Mouse (Mus musculus) midbrain, embryonic 12.5 days (tissue): Measurements from ENCODE around the gene Chaf1a. TPM values are rescaled to one million over a fixed set of nuclear protein-coding genes. Genes with fewer than 3 reads are reported as not detected.

Experiments
- ATAC-seq: fragments of 200-750 bp; cut with Nextera tagmentation; 2 replicates; pipeline ENCODE4 v1.8.0; 2017; ENCODE audit warnings: low read depth, moderate TSS enrichment, moderate library complexity; ENCODE audit not compliant: low FRiP score
- H3K27ac ChIP-seq: fragments of 300-500 bp; sonication (generic); replicated peaks from 2 replicates; pipeline ENCODE4 v1.5.1; 2016; ENCODE audit warnings: mild to moderate bottlenecking
- H3K27me3 ChIP-seq: fragments of 300-500 bp; sonication (generic); 2 replicates; pipeline ENCODE4 v1.6.1; 2016; ENCODE audit warnings: mild to moderate bottlenecking
- H3K36me3 ChIP-seq: fragments of 300-500 bp; sonication (generic); 2 replicates; pipeline ENCODE4 v1.6.1; 2016
- H3K4me1 ChIP-seq: fragments of 300-500 bp; sonication (generic); 2 replicates; pipeline ENCODE4 v1.6.1; 2016
- H3K4me2 ChIP-seq: fragments of 300-500 bp; sonication (generic); replicated peaks from 2 replicates; pipeline ENCODE4 v1.6.1; 2016; ENCODE audit warnings: mild to moderate bottlenecking, moderate library complexity
- H3K4me3 ChIP-seq: fragments of 300-500 bp; sonication (generic); 2 replicates; pipeline ENCODE4 v1.5.1; 2016; ENCODE audit warnings: mild to moderate bottlenecking
- H3K9ac ChIP-seq: fragments of 300-500 bp; sonication (generic); replicated peaks from 2 replicates; pipeline ENCODE4 v1.6.1; 2016; ENCODE audit warnings: mild to moderate bottlenecking, moderate library complexity
- H3K9me3 ChIP-seq: fragments of 300-500 bp; sonication (generic); 2 replicates; pipeline ENCODE4 v1.6.1; 2016; ENCODE audit warnings: mild to moderate bottlenecking
- WGBS: fragments of 180-500 bp; shearing (Covaris S2); methylation state at CpG from one replicate; pipeline ENCODE4 v1.1.7; 2016; 5-methylcytosine and 5-hydroxymethylcytosine counted together
- polyA plus RNA-seq: library from polyadenylated mRNA; unstranded; fragments of >200 nt; fragmentation: Nextera tagmentation; extraction: Ambion mirVana; gene quantifications from 2 replicates; pipeline ENCODE4 v1.2.1, GENCODE M21; 2016

Gene Chaf1a
- polyA plus RNA-seq, 1 experiment from 2014 or later, result 32.5 TPM

DNA sequence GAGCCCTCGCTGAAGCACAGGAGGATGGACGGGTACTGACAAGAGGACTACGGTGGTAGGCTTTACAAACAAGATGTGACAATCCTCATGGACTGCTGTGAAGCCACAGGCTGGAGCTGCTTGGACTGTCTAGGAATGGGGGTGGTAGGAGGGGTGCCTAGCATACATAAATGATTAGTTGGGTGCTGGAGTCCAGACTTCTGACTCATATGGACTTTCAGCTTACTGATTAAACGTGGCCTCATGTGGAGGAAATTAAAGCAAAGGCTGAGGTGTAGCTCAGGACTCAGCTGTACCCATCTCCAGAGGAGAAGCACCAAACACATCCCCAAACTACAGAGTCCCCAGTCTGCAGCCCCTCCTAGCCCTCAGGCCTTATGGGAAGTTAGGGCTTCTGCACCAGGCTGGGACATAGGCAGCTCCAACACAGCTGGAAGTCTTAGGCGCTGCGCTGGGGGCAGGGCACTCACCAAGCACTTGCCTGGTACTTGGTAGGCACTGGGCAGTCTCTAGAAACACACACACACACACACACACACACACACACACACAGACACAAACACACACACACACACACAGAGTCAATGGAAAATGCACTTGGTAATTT, 8.0 kb upstream of the Chaf1a start:
- no peak overlapping the region for H3K4me2 ChIP-seq
- peaks cover 25% of the 10 kb centered on the region for H3K4me1 ChIP-seq
- no peak for ATAC-seq
- WGBS, result 75% methylated on average over 6 of the region's 6 CpGs
- no peaks in the 10 kb centered on the region for H3K27me3 ChIP-seq
- H3K36me3 ChIP-seq, result peaks cover 40% of the 10 kb centered on the region
- no peak overlapping the region for H3K4me3 ChIP-seq
- H3K27ac ChIP-seq, result no peak overlapping the region
- H3K9ac ChIP-seq, result no peak overlapping the region
- no peaks in the 10 kb centered on the region for H3K9me3 ChIP-seq

DNA sequence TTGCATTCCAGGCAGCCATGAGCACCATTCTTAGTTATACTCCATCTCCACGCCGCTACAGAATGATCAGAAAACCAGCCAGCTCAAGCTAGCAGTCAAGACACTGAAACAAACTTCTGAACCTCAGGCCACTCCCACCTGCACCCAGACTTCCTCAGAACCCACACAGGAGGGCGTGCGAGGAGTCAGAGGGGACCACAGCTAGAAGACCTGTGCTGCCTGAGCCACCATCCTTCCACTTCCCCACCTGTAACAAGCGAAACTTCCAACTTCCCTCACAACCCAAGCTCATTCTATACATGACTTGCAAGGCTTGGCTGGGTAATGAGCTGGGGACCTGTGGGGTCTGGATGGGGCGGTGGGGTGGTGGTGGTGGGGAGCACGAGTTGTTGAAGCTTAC, 7.4 kb upstream of the Chaf1a start:
- no peak for ATAC-seq
- Histone ChIP-seq H3K9ac (0 out of 2 replicates have a peak overlapping the region, but pooled peaks have one; percentile 1), H3K27ac (no peak overlapping the region), H3K4me3 (no peak overlapping the region), H3K4me1 (peaks cover 26% of the 10 kb centered on the region), H3K36me3 (peaks cover 40% of the 10 kb centered on the region), H3K4me2 (no peak overlapping the region), H3K9me3 (no peaks in the 10 kb centered on the region), H3K27me3 (no peaks in the 10 kb centered on the region)
- 81% methylated on average over 7 of the region's 7 CpGs for WGBS

DNA sequence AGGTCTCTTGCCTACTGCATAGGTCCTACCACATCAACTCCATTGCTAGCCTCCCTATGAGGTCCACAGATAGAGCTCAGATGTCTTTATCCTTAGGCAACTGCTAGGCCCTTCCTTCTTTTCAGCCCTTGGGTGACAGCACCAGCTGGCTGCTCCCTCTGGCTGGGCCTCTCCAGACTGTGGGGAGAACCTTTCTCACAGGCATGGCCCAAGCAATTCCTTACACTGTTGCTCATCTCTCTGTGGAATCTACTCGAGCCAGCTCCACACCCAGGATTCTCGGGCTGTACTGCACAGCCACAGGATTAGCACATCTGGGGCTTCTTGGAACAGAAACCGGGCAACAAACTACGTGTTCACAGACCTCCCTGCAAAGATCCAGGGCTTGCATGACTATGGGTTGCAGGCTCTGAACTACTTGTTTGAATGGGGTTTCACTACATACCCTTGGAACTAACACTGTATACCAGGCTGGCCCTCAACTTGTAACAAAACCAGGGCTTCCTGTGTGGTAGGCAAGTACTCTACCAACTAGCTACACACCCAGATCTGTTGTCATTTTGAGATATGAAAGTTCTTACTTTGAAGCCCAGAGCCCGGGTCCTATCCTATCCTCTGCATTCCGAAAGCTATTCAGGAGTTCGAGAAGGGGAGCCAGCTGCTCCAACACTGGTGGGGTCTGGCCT, 6.1 kb upstream of the Chaf1a start:
- Histone ChIP-seq H3K36me3 (peaks cover 33% of the 10 kb centered on the region), H3K27me3 (no peaks in the 10 kb centered on the region), H3K27ac (no peak overlapping the region), H3K4me2 (0 out of 2 replicates have a peak overlapping the region, but pooled peaks have one; percentile 2), H3K4me3 (no peak overlapping the region), H3K9me3 (no peaks in the 10 kb centered on the region), H3K4me1 (peaks cover 26% of the 10 kb centered on the region), H3K9ac (0 out of 2 replicates have a peak overlapping the region, but pooled peaks have one; percentile 4)
- 91% methylated on average over 7 of the region's 7 CpGs for WGBS
- ATAC-seq, result no peak

DNA sequence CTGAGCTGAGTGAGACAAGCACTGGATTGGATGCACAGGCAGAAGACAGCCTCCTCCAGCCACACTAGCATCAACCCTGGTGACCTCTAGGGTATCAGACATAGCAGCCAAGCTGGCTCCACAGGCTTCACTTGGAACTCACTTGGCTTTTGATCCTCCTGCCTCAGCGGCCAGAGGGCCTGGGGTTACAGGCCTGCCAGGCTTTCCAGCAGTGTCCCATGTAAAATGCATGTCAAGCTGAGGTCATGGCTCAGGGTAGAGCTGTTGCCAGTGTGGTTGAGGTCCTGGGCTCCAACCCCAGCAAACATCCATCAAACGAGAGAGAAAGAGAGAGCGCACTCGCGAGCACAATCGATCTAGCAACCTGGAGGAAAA, 5.5 kb upstream of the Chaf1a start:
- H3K27me3 ChIP-seq, result no peaks in the 10 kb centered on the region
- peaks cover 28% of the 10 kb centered on the region for H3K36me3 ChIP-seq
- no peaks in the 10 kb centered on the region for H3K9me3 ChIP-seq
- ATAC-seq, result no peak
- 97% methylated on average over 6 of the region's 6 CpGs for WGBS
- H3K4me2 ChIP-seq, result 0 out of 2 replicates have a peak overlapping the region, but pooled peaks have one; percentile 2
- peaks cover 26% of the 10 kb centered on the region for H3K4me1 ChIP-seq
- H3K9ac ChIP-seq, result peak overlapping the region; percentile 87; the same call in 1 of the 2 replicates
- H3K27ac ChIP-seq, result no peak overlapping the region
- H3K4me3 ChIP-seq, result no peak overlapping the region

DNA sequence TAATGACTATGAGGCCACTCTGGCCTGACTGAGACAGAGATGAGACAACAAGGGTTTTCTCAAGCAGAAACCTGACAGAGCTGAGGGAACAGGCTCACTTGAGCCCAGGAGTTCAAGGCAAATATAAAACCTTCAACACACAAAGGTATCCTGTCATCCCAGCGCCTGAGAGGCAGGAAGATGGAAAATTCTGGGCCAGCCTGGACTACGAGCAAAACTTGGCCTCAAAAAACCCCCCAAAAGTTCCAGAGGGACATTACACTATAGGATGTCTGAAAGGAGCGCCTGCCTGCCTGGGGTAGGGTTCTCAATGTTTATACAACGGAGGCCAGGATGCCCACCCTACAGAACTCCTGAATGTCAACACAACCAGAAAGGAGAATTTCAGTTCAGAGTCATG, 5.0 kb upstream of the Chaf1a start:
- Histone ChIP-seq H3K9me3 (no peaks in the 10 kb centered on the region), H3K27me3 (no peaks in the 10 kb centered on the region), H3K27ac (no peak overlapping the region), H3K4me2 (peak overlapping the region; percentile 67), H3K4me3 (peak overlapping the region; percentile 85), H3K9ac (peak overlapping the region; percentile 87), H3K36me3 (peaks cover 26% of the 10 kb centered on the region), H3K4me1 (peaks cover 26% of the 10 kb centered on the region)
- no peak for ATAC-seq
- WGBS, result 81% methylated on average over 4 of the region's 4 CpGs

DNA sequence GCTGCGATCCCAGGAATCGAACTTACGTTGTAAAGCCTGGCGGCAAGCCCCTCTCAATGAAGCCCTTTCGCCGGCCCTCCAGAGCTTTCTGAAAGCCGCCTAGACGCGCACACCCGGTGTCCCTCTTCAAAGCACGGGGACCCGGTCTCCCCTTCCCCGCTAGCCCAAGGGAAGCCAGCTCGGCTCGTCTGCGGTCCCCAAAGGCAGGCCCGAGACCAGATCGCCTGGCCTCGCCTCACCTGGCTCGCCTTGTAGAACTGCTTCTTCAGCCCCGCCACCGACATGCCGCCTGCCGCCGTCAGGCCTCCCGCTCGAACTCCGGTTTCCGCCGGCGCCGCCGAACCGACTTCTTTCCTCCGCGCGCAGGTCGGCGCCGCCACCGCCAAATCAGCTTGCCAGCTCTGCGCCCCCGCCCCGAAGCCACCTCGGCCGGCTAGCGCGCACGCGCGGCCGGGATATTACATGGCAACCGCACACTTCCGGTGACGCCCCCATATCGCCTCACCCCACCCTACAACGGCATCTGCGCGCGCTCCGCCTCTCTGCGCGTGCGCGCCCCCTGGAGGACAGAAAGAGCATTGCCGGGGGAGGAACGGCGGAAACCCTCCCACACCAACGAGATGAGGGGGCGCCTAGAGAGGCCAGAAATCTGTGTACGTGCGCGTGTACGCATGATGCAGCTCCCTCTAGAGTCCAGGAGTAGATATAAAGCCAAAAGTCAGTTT, 3.9 kb upstream of the Chaf1a start, which contains the start of gene Sh3gl1:
TSS of gene Sh3gl1 (minus strand) at position 460 of the 725 bp plus-strand sequence.
- Histone ChIP-seq H3K27me3 (no peaks in the 10 kb centered on the region), H3K4me1 (peaks cover 36% of the 10 kb centered on the region), H3K9me3 (no peaks in the 10 kb centered on the region), H3K4me3 (peak within 1 kb of the TSS; percentile 85), H3K4me2 (peak within 1 kb of the TSS; percentile 67), H3K9ac (peak within 1 kb of the TSS; percentile 87), H3K27ac (peak within 1 kb of the TSS; percentile 90), H3K36me3 (peaks cover 26% of the 10 kb centered on the region)
- peak; percentile 90 for ATAC-seq
- under 1% methylated on average over 74 of the region's 74 CpGs for WGBS

DNA sequence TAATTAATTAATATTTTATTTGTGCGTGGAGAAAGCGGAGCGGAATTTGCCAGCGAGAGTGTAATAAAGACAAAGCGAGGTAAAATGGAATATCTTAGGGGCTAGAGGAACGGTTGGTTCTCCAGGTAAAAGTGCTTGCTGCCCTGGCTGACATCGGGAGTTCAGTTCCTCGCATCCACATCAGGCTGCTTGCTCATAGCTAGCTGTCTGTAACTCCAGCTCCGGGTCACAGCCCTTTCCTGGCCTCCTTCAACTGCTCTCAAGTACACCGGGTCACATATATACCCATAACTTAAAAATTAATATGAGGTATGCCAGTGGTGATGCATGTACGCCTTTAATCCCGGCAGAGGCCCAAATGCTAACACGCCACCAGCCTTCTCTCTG, 3.3 kb upstream of the Chaf1a start:
- Histone ChIP-seq H3K4me3 (peak overlapping the region; percentile 85; the same call in 1 of the 2 replicates), H3K27me3 (no peaks in the 10 kb centered on the region), H3K36me3 (peaks cover 26% of the 10 kb centered on the region), H3K9ac (no peak overlapping the region; the same call in 1 of the 2 replicates), H3K4me2 (peak overlapping the region; percentile 67), H3K27ac (no peak overlapping the region), H3K9me3 (no peaks in the 10 kb centered on the region), H3K4me1 (peaks cover 41% of the 10 kb centered on the region)
- 37% methylated on average over 13 of the region's 13 CpGs for WGBS
- ATAC-seq, result peak; percentile 25

DNA sequence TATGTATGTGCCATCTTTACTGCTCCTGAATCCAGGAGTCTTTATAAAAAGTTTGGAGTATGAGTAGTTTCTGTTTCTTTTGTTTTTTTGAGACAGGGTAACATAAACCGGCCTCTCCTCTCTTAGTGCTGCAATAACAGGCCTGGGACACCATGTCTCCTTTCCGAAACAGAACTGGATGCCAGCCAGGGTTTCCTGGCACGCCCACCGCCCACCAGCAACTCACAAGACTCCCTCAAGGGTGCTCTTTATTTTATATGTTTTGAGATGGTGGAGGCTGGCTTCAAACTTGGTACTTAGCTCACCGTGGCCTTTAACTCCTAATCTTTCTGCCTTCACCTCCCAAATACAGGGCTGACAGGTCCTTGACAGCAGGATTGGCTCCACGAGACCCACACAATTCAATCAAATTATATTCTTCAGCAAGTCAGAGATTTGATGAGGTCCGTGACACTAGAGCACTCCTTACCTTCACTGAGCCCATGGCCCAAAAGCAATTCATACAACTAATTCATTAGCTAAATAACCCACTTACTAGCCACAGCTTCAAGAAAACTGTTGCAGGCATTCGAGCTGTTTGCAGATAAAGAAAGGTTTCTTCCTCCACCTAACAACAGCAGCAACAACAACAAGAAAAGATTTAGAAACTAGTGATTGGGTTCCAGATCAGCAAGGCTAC, 1.5 kb upstream of the Chaf1a start:
- Histone ChIP-seq H3K36me3 (peaks cover 14% of the 10 kb centered on the region), H3K4me1 (peaks cover 42% of the 10 kb centered on the region), H3K9ac (no peak overlapping the region), H3K4me2 (no peak overlapping the region), H3K4me3 (no peak overlapping the region), H3K27ac (no peak overlapping the region), H3K9me3 (no peaks in the 10 kb centered on the region), H3K27me3 (no peaks in the 10 kb centered on the region)
- 89% methylated on average over 8 of the region's 8 CpGs for WGBS
- no peak for ATAC-seq

DNA sequence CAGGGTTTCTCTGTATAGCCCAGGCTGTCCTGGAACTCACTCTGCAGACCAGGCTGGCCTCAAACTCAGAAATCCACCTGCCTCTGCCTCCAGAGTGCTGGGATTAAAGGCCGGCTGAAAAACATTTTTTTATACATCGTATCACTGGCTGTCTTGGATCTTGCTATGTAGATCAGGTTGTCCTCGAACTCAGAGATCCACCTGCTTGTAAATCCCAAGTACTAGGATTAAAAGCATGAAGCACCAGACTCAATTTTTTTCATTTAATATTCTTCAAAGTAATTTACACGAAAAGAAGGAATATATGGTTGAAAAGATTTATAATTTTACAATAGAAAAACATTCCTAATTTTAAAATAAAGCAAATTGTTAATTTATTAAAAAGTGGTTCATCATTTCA, 894 bp upstream of the Chaf1a start:
- Histone ChIP-seq H3K9me3 (no peaks in the 10 kb centered on the region), H3K9ac (no peak overlapping the region), H3K4me2 (peak overlapping the region; percentile 93), H3K4me3 (peak overlapping the region; percentile 87; the same call in 1 of the 2 replicates), H3K27me3 (no peaks in the 10 kb centered on the region), H3K36me3 (peaks cover 14% of the 10 kb centered on the region), H3K4me1 (peaks cover 37% of the 10 kb centered on the region), H3K27ac (no peak overlapping the region)
- ATAC-seq, result no peak
- WGBS, result 74% methylated on average over 4 of the region's 4 CpGs

DNA sequence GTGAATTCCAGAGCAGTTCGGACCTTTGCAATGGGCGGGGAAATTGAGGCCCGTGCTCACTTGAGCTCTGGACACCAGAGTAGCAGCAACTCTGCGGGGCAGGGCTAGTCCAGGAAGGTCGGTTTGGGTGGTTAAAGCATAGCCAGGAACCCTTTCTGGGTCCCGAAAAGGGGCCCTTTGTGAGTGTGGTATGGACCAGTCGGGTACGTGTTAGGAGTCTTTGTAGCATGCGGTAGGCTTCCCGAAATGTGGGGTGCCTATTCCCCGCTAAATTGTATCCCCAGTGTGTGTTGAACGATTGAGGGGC, 571 bp downstream of the Chaf1a start:
- 2% methylated on average over 12 of the region's 12 CpGs for WGBS
- H3K27me3 ChIP-seq, result no peaks in the 10 kb centered on the region

DNA sequence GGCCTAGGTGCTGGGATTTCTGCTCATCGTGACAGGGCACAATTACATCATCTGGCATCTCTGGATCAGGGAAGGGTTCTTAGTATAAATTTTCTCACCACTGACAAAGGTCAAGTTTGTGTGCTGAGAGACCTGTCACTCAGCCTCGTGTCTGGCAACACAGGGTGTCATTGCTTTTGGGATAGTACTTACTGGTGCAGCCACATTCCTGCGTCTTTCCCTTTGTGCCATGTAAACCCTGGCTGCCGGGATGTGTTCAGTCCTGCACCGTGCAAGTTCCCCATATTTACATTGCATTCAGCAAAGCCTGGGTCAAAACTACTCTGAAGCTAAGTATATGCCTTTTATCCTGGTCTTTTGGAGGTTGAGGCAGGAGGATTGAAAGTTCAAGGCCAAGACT, 11.1 kb downstream of the Chaf1a start:
- 88% methylated on average over 5 of the region's 5 CpGs for WGBS
- Histone ChIP-seq H3K4me1 (no peaks in the 10 kb centered on the region), H3K9me3 (no peaks in the 10 kb centered on the region), H3K27me3 (no peaks in the 10 kb centered on the region), H3K4me2 (no peak overlapping the region), H3K9ac (no peak overlapping the region), H3K27ac (no peak overlapping the region), H3K4me3 (no peak overlapping the region), H3K36me3 (peaks cover 56% of the 10 kb centered on the region)
- ATAC-seq, result no peak

More for the DNA sequence above, 571 bp downstream of the Chaf1a start:
- Histone ChIP-seq H3K27ac (0 out of 2 replicates have a peak overlapping the region, but pooled peaks have one; percentile 75), H3K9me3 (no peaks in the 10 kb centered on the region), H3K36me3 (peaks cover 22% of the 10 kb centered on the region), H3K4me1 (peaks cover 24% of the 10 kb centered on the region), H3K4me3 (peak overlapping the region; percentile 87), H3K4me2 (peak overlapping the region; percentile 93), H3K9ac (peak overlapping the region; percentile 84)
- no peak for ATAC-seq
